Mouse (Mus musculus): ENCODE results near the gene Rassf5.

GRCm38 (mm10) chr1:131195653-131196052 lies 49.4 kb downstream of the Rassf5 start:
- no peak for TF ChIP-seq CTCF (IDR thresholded peaks at IDR 0.05; ENCODE audit: insufficient read depth, low read depth, low read length)
- no peak for TF ChIP-seq POLR2A (IDR thresholded peaks at IDR 0.05; ENCODE audit: insufficient read depth, low read depth, low read length)
